Mouse (Mus musculus) inflammation-experienced regulatory T-cells, adult 6 months (primary cell): Measurements from ENCODE around the gene Rbms1. TPM values are rescaled to one million over a fixed set of nuclear protein-coding genes. Genes with fewer than 3 reads are reported as not detected.

Experiments used
- ATAC-seq: one replicate; pipeline ENCODE4 v1.8.0; 2017
- polyA plus RNA-seq, 3 experiments: library from polyadenylated mRNA; unstranded; fragments of 100-300 nt; shearing (Covaris generic); gene quantifications; one replicate each; pipeline ENCODE4 v1.2.1; 2017

Gene Rbms1
- polyA plus RNA-seq, 3 experiments from 2014 or later: 16.6 to 26.0 (median 22.2) TPM

- ATAC-seq: no peak
Observed at GRCm38 (mm10) chr2:60918401-60918800, 44.6 kb downstream of the Rbms1 start.

- no peak for ATAC-seq
Observed at GRCm38 (mm10) chr2:60914524-60915280, 48.3 kb downstream of the Rbms1 start.

- no peak for ATAC-seq
Observed at GRCm38 (mm10) chr2:60913281-60913680, 49.7 kb downstream of the Rbms1 start.

GRCm38 (mm10) chr2:60911716-60912115, 51.3 kb downstream of the Rbms1 start:
- no peak for ATAC-seq

GRCm38 (mm10) chr2:60910820-60911219, 52.2 kb downstream of the Rbms1 start:
- no peak for ATAC-seq

- no peak for ATAC-seq
Observed at GRCm38 (mm10) chr2:60908551-60908950, 54.4 kb downstream of the Rbms1 start.

- no peak for ATAC-seq
Observed at GRCm38 (mm10) chr2:60908116-60908515, 54.9 kb downstream of the Rbms1 start.

- ATAC-seq: peak; percentile 25
Observed at GRCm38 (mm10) chr2:60905283-60905682, 57.7 kb downstream of the Rbms1 start.

GRCm38 (mm10) chr2:60904141-60904540, 58.9 kb downstream of the Rbms1 start:
- peak; percentile 96 for ATAC-seq

GRCm38 (mm10) chr2:60903535-60903934, 59.5 kb downstream of the Rbms1 start:
- ATAC-seq: no peak

- ATAC-seq: no peak
Observed at GRCm38 (mm10) chr2:60902446-60903137, 60.4 kb downstream of the Rbms1 start.

- ATAC-seq: no peak
Observed at GRCm38 (mm10) chr2:60901511-60901951, 61.5 kb downstream of the Rbms1 start.

- no peak for ATAC-seq
Observed at GRCm38 (mm10) chr2:60901013-60901412, 62.0 kb downstream of the Rbms1 start.

- ATAC-seq: no peak
Observed at GRCm38 (mm10) chr2:60893042-60893441, 70.0 kb downstream of the Rbms1 start.

GRCm38 (mm10) chr2:60883931-60884330, 79.1 kb downstream of the Rbms1 start:
- ATAC-seq: no peak

- ATAC-seq: no peak
Observed at GRCm38 (mm10) chr2:60883043-60883365, 80.0 kb downstream of the Rbms1 start.

- ATAC-seq: no peak
Observed at GRCm38 (mm10) chr2:60882202-60883042, 80.6 kb downstream of the Rbms1 start.

GRCm38 (mm10) chr2:60881571-60882041, 81.4 kb downstream of the Rbms1 start:
- ATAC-seq: peak; percentile 0

GRCm38 (mm10) chr2:60880789-60881570, 82.0 kb downstream of the Rbms1 start:
- peak; percentile 54 for ATAC-seq

- peak; percentile 4 for ATAC-seq
Observed at GRCm38 (mm10) chr2:60879966-60880788, 82.8 kb downstream of the Rbms1 start.

GRCm38 (mm10) chr2:60879141-60879818, 83.7 kb downstream of the Rbms1 start:
- no peak for ATAC-seq
